Mouse (Mus musculus): ENCODE measurements around the gene Mtg1.
"Not testable (repeated sequence)": the region's sequence is repeated elsewhere in the genome, so short reads cannot be mapped to it uniquely, and the experiment has no call there.

Mtg1 gene

GRCm38 (mm10) chr7:140127911-140128310, 9.5 kb upstream of the Mtg1 start:
- DNase-seq (ENCODE audit: low spot score): no peak

- not testable (repeated sequence) for DNase-seq (ENCODE audit: low spot score)
Observed at GRCm38 (mm10) chr7:140132184-140132583, 5.2 kb upstream of the Mtg1 start.

GRCm38 (mm10) chr7:140134033-140134432, 3.3 kb upstream of the Mtg1 start:
- DNase-seq (ENCODE audit: low spot score): not testable (repeated sequence)

- no peak for DNase-seq (ENCODE audit: low spot score)
Observed at GRCm38 (mm10) chr7:140135106-140135770, 2.1 kb upstream of the Mtg1 start.

- no peak for DNase-seq (ENCODE audit: low spot score)
Observed at GRCm38 (mm10) chr7:140138021-140138310, 602 bp downstream of the Mtg1 start.

- DNase-seq (ENCODE audit: low spot score): peak; percentile 31
Observed at GRCm38 (mm10) chr7:140141350-140141749, 4.0 kb downstream of the Mtg1 start.

GRCm38 (mm10) chr7:140144550-140144949, 7.2 kb downstream of the Mtg1 start:
- no peak for DNase-seq (ENCODE audit: low spot score)

GRCm38 (mm10) chr7:140153383-140153782, 16.0 kb downstream of the Mtg1 start:
- no peak for DNase-seq (ENCODE audit: low spot score)

- DNase-seq (ENCODE audit: low spot score): no peak
Observed at GRCm38 (mm10) chr7:140153829-140154217, 16.5 kb downstream of the Mtg1 start.

- DNase-seq (ENCODE audit: low spot score): no peak
Observed at GRCm38 (mm10) chr7:140154218-140154927, 17.0 kb downstream of the Mtg1 start, which contains the start of gene Sprn. Sprn (minus strand) TSS chr7:140154877.

GRCm38 (mm10) chr7:140160363-140160762, 23.0 kb downstream of the Mtg1 start:
- no peak for DNase-seq (ENCODE audit: low spot score)

GRCm38 (mm10) chr7:140164664-140165063, 27.3 kb downstream of the Mtg1 start, which contains the start of gene Olfr522:
Olfr522 (minus strand) TSS chr7:140164764.
- DNase-seq (ENCODE audit: low spot score): no peak

- no peak for DNase-seq (ENCODE audit: low spot score)
Observed at GRCm38 (mm10) chr7:140167950-140168349, 30.6 kb downstream of the Mtg1 start.

GRCm38 (mm10) chr7:140169386-140169785, 32.0 kb downstream of the Mtg1 start:
- DNase-seq (ENCODE audit: low spot score): no peak

- no peak for DNase-seq (ENCODE audit: low spot score)
Observed at GRCm38 (mm10) chr7:140170863-140171262, 33.5 kb downstream of the Mtg1 start.

GRCm38 (mm10) chr7:140172936-140173335, 35.6 kb downstream of the Mtg1 start, which contains the start of gene Olfr523:
Olfr523 (plus strand) TSS chr7:140173217.
- DNase-seq (ENCODE audit: low spot score): no peak

GRCm38 (mm10) chr7:140179176-140179575, 41.8 kb downstream of the Mtg1 start:
- no peak for DNase-seq (ENCODE audit: low spot score)

- DNase-seq (ENCODE audit: low spot score): no peak
Observed at GRCm38 (mm10) chr7:140180692-140181091, 43.3 kb downstream of the Mtg1 start.

GRCm38 (mm10) chr7:140184206-140184605, 46.8 kb downstream of the Mtg1 start:
- DNase-seq (ENCODE audit: low spot score): no peak

- no peak for DNase-seq (ENCODE audit: low spot score)
Observed at GRCm38 (mm10) chr7:140186646-140187620, 49.6 kb downstream of the Mtg1 start.

GRCm38 (mm10) chr7:140187721-140188390, 50.5 kb downstream of the Mtg1 start:
- no peak for DNase-seq (ENCODE audit: low spot score)
